14 mouse cellular contexts compared by ENCODE assay signal in the genomic region with DNA sequence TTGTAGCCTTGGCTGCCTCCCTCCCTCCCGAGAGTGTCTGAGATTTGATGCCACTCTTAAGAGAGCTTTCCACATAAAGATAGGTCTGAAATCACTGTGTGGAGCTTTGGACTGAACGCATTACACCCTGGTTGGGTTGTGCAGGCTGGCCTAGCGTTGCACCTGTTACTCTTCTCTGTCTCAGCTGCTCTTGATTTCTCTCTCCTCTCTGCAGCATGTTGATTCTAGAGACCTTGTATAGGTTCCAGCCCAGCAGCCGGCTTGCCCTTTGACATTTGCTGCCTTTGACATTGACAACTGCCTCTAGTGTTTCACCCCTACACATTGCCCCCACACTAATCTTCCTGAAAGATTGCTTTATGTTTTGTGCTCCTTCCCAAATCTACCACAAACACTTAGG. TPM values are rescaled to one million over a fixed set of nuclear protein-coding genes. Genes with fewer than 3 reads are reported as not detected.
"Had no signal": no experiment of that assay in that cellular context is flagged by ENCODE, and none has a peak within 500 bp of the region (broad histone marks: within the 10 kb centered on the region; RNA-seq: fewer than 3 reads in every experiment).

No protein-coding gene starts in this region.

- H3K4me3 ChIP-seq: midbrain, embryonic 10.5 days; neural tube, embryonic 12.5 days had no signal

- H3K27ac ChIP-seq: liver, embryonic 14.5 days; midbrain, embryonic 10.5 days; neural tube, embryonic 12.5 days had no signal

- H3K4me2 ChIP-seq: lung, embryonic 14.5 days; neural tube, embryonic 12.5 days had no signal

- DNase-seq: lung, adult 18-20 months; lung, embryonic 14.5 days; lung, postnatal 10 days; lung, postnatal 4 days; midbrain, embryonic 14.5 days; right cerebral cortex, postnatal 14 days; spleen, adult 18-20 months; thymus, adult 18-20 months; thymus, postnatal 14 days; thymus, postnatal 36 days had no signal

- H3K36me3 ChIP-seq: midbrain, embryonic 10.5 days; neural tube, embryonic 12.5 days had no signal

- H3K27me3 ChIP-seq: neural tube, embryonic 12.5 days had no signal

RNA-seq across cellular contexts. Expression of gene Fam83f, which starts 42.7 kb away (rescaled TPM):
- total RNA-seq: megakaryocyte-erythroid progenitor cell, adult 5-6 weeks had no signal
